Mouse (Mus musculus) lung, postnatal 4 days (tissue): ENCODE results near the gene Tiprl.
A peak's percentile ranks its signal among the peaks of the same experiment; 100 is the strongest.

Experiments
- DNase-seq, 2 experiments: peaks; one replicate each; pipeline ENCODE4 v3.0.0; 2021

Gene Tiprl

GRCm38 (mm10) chr1:165236321-165237298, at the start of gene Tiprl:
Gene Tiprl (minus strand): TSS chr1:165236996.
- peak; percentile 97 for DNase-seq

GRCm38 (mm10) chr1:165284096-165284495, 47.3 kb upstream of the Tiprl start:
- DNase-seq = no peak

GRCm38 (mm10) chr1:165282967-165283345, 46.2 kb upstream of the Tiprl start:
- no peak for DNase-seq

- DNase-seq = peak; percentile 13 to 27
Observed at GRCm38 (mm10) chr1:165282222-165282966, 45.6 kb upstream of the Tiprl start.

GRCm38 (mm10) chr1:165281351-165282221, 44.8 kb upstream of the Tiprl start:
- DNase-seq = peak; percentile 75 to 87

- no peak for DNase-seq
Observed at GRCm38 (mm10) chr1:165280741-165281140, 43.9 kb upstream of the Tiprl start.

GRCm38 (mm10) chr1:165274946-165275345, 38.1 kb upstream of the Tiprl start:
- no peak for DNase-seq

- peak; percentile 31 to 74 for DNase-seq
Observed at GRCm38 (mm10) chr1:165252027-165252671, 15.4 kb upstream of the Tiprl start.

GRCm38 (mm10) chr1:165250546-165250945, 13.8 kb upstream of the Tiprl start:
- no peak for DNase-seq

- no peak for DNase-seq
Observed at GRCm38 (mm10) chr1:165248842-165249241, 12.0 kb upstream of the Tiprl start.

GRCm38 (mm10) chr1:165247788-165248187, 11.0 kb upstream of the Tiprl start:
- DNase-seq = no peak

GRCm38 (mm10) chr1:165247085-165247484, 10.3 kb upstream of the Tiprl start:
- no peak for DNase-seq

GRCm38 (mm10) chr1:165246587-165246986, 9.8 kb upstream of the Tiprl start:
- DNase-seq = no peak

- DNase-seq = no peak
Observed at GRCm38 (mm10) chr1:165235846-165236245, 950 bp downstream of the Tiprl start.

GRCm38 (mm10) chr1:165233806-165234205, 3.0 kb downstream of the Tiprl start:
- no peak for DNase-seq

GRCm38 (mm10) chr1:165230691-165231090, 6.1 kb downstream of the Tiprl start:
- no peak for DNase-seq

- DNase-seq = no peak
Observed at GRCm38 (mm10) chr1:165229577-165229976, 7.2 kb downstream of the Tiprl start.

GRCm38 (mm10) chr1:165217023-165217589, 19.7 kb downstream of the Tiprl start:
- DNase-seq = no peak

GRCm38 (mm10) chr1:165215831-165216230, 21.0 kb downstream of the Tiprl start:
- no peak for DNase-seq

- no peak for DNase-seq
Observed at GRCm38 (mm10) chr1:165205591-165205990, 31.2 kb downstream of the Tiprl start.

GRCm38 (mm10) chr1:165203488-165204035, 33.2 kb downstream of the Tiprl start:
- no peak for DNase-seq
